Mouse (Mus musculus) cerebellum, postnatal 4 days (tissue): Measurements from ENCODE around the gene 1700018F24Rik.
"Not testable (repeated sequence)": the region's sequence is repeated elsewhere in the genome, so short reads cannot be mapped to it uniquely, and the experiment has no call there.

Experiments
- DNase-seq, 2 experiments: peaks; one replicate each; pipeline ENCODE4 v3.0.0; 2022; ENCODE audit warnings: low spot score in 2 of 2, mixed read lengths in 1 of 2

The 1700018F24Rik gene

GRCm38 (mm10) chr5:145081866-145082613 is 39.2 kb downstream of the 1700018F24Rik start:
- no peak for DNase-seq

GRCm38 (mm10) chr5:145083201-145083600 is 40.4 kb downstream of the 1700018F24Rik start:
- DNase-seq, result not testable (repeated sequence)

GRCm38 (mm10) chr5:145083632-145084451 is 41.1 kb downstream of the 1700018F24Rik start, which contains the start of the genes Arpc1a and Kpna7:
Gene Arpc1a, plus strand, starts transcription at chr5:145083830.
Gene Kpna7, minus strand, starts transcription at chr5:145084030.
- peak; percentile 83 to 91 for DNase-seq

- DNase-seq, result no peak
These were observed 42.0 kb downstream of the 1700018F24Rik start for GRCm38 (mm10) chr5:145084822-145085221.

- DNase-seq, result no peak
These were observed 45.4 kb downstream of the 1700018F24Rik start for GRCm38 (mm10) chr5:145088186-145088585.

- DNase-seq, result no peak
These were observed 47.1 kb downstream of the 1700018F24Rik start for GRCm38 (mm10) chr5:145089878-145090277.
